Mouse (Mus musculus) subcutaneous adipose tissue, adult 2 months (tissue): Measurements from ENCODE around the gene Lypd8. TPM values are rescaled to one million over a fixed set of nuclear protein-coding genes. Genes with fewer than 3 reads are reported as not detected.

Source experiments
- polyA plus RNA-seq: library from polyadenylated mRNA; depleted of rRNA; stranded (reverse); fragments of >200 nt; gene quantifications from 2 replicates; pipeline ENCODE4 v1.2.3, GENCODE M21; 2012; ENCODE audit warnings: low replicate concordance; rRNA removed

Lypd8 gene
- polyA plus RNA-seq, result 2.0 and 2.6 TPM in 2 replicates

DNA sequence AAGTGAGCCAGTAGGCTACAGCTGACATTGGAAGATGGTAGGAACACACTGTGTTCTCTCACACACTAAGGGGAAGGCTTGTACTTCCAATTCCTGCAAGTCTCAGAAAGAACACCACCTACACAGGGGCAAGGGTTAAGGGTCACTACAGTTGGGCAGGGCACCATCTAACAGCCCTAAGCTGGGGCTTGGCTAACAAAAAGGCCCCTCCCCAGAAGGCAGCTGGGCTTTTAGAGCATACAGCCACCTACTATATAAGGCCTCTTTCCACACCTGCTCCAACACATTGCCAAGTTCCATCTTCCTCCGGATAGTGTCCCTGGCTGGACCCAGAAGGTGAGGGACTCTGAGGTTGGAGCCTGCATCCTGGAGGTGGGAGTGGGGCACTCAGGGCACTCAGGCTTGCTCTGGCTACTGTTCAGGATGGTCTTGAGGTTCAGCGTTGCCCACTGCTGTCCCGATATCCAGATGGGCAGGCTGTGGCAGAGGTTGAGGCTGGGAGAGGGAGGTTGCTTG lies at the start of gene Lypd8:
Gene Lypd8 (plus strand): TSS at position 281 of the 516 bp plus-strand sequence.

DNA sequence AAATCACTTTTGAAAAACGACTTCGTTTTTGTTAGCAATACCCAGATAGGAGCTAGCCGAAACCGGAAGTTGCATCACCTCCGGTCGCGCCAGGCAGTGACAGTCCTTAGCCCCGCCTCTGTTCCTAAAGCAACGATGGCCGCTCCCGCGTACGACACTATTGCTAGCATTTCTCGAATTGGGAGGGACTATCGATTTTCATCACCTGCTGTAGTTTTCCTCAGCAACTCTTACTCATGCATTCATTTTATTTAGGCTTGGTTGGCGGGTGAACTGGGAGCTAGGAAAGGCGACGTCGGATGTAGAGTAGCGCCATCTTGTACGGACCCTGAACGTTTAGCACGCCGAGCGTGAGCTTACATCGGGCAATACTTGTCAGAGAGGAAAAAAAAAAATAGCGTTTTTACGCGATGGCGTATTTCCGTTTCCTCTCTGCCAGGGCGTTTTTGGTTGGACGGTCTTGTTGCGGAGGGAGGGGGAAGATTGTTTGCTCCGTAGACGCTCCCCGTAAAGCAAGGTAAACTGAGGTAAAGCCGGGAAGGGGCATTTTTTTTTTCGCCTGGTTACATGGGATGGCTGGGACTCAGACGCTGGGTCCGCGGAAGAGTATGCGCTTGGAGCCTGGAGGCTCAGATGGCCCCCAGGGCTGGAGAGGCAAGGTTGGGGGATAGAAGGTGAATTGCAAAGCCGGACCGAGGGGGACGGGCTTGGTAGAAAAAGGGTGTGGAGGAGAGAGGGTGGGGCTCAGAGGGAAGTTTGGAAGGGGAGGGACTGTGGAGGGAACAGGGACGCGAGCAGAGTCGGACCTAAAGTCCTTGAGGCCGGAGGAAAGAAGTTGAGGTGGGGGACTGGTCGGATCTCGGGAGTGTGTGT lies 48.3 kb upstream of the Lypd8 start, which contains the start of the genes Zfp672 and Sh3bp5l:
Gene Zfp672 (minus strand): TSS at position 64 of the 873 bp plus-strand sequence.
Gene Sh3bp5l (plus strand): TSS at position 449 of the 873 bp plus-strand sequence.

DNA sequence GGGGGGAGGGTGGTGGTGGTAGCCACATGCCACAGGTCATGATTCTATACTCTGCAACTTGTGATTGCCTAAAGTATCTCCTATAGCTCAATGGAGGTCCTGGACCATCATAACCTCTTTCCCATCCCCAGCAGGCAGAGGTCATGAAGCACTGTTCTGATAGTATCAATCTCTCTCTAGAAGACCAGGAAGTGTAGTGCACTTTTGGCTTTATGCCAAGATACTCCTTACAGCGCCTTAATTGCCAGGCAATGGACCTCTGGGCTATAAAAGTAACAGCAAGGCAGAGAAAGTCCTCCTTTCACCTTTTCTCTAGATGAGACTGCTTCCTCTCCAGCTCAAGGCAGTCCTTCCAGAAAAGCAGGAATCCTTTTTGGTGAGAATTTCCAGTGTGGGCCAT lies 42.0 kb downstream of the Lypd8 start, which contains the start of gene 1810065E05Rik:
Gene 1810065E05Rik (plus strand): TSS at position 297 of the 400 bp plus-strand sequence.

DNA sequence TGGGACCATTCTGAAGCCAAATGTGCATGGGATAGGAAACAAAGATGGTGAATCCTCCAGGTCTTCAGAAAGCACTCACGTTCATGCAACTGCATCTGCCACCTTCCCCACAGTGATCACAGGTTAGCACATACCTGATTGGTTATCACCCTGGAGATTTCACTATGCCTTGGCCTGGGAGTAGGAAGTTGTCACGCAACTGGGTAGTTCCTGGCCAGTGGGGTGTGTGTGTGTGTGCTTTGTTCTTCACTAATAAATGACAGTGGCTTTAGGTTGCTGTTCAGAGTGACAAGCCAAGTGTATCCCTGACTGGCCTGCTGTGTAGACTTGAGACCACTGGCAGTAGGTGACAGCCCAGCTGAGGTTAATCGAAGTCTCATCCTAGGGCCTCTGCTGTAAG lies 53.4 kb downstream of the Lypd8 start, which contains the start of gene Gm12253:
Gene Gm12253 (plus strand): TSS at position 301 of the 400 bp plus-strand sequence.

Other genes with a start within 250 kb of the Lypd8 start
- 6.8 and 17.7 TPM in 2 replicates for gene Gemin5, start 210.5 kb upstream of the Lypd8 start, polyA plus RNA-seq
- gene Mrpl22, start 207.4 kb upstream of the Lypd8 start, polyA plus RNA-seq, result 33.5 and 49.3 TPM in 2 replicates
- 25.1 and 34.8 TPM in 2 replicates for gene Igtp, start 179.5 kb upstream of the Lypd8 start, polyA plus RNA-seq
- 21.8 and 25.9 TPM in 2 replicates for gene Irgm2, start 179.4 kb upstream of the Lypd8 start, polyA plus RNA-seq
- 0.10 TPM in 1 of 2 replicates, not detected in the other for gene 4930438A08Rik, start 104.2 kb upstream of the Lypd8 start, polyA plus RNA-seq
- gene Zfp692, start 72.0 kb upstream of the Lypd8 start, polyA plus RNA-seq, result 17.5 and 37.2 TPM in 2 replicates
- gene Zfp672, start 48.7 kb upstream of the Lypd8 start, polyA plus RNA-seq, result 30.7 and 40.5 TPM in 2 replicates
- 35.8 and 47.7 TPM in 2 replicates for gene Sh3bp5l, start 48.3 kb upstream of the Lypd8 start, polyA plus RNA-seq
- gene 1810065E05Rik, start 42.1 kb downstream of the Lypd8 start, polyA plus RNA-seq, result not detected in 2 replicates
- not detected in 2 replicates for gene Gm12253, start 53.5 kb downstream of the Lypd8 start, polyA plus RNA-seq
- gene Lypd9, start 73.9 kb downstream of the Lypd8 start, polyA plus RNA-seq, result not detected in 2 replicates
- gene Olfr30, start 83.2 kb downstream of the Lypd8 start, polyA plus RNA-seq, result not detected in 2 replicates
- not detected in 2 replicates for gene Olfr332, start 113.5 kb downstream of the Lypd8 start, polyA plus RNA-seq
- gene Olfr331, start 123.5 kb downstream of the Lypd8 start, polyA plus RNA-seq, result not detected in 2 replicates
- not detected in 2 replicates for gene Olfr330, start 155.8 kb downstream of the Lypd8 start, polyA plus RNA-seq
- gene Olfr329-ps, start 167.4 kb downstream of the Lypd8 start, polyA plus RNA-seq, result not detected in 2 replicates
- gene Olfr328, start 176.6 kb downstream of the Lypd8 start, polyA plus RNA-seq, result not detected in 2 replicates
- gene Olfr224, start 191.5 kb downstream of the Lypd8 start, polyA plus RNA-seq, result 0.18 TPM in 1 of 2 replicates, not detected in the other
- not detected in 2 replicates for gene Olfr325, start 198.7 kb downstream of the Lypd8 start, polyA plus RNA-seq
- not detected in 2 replicates for gene Olfr324, start 216.1 kb downstream of the Lypd8 start, polyA plus RNA-seq
- gene 2210407C18Rik, start 237.0 kb downstream of the Lypd8 start, polyA plus RNA-seq, result 1.3 TPM in 1 of 2 replicates, not detected in the other